Mouse (Mus musculus) fat pad, adult 2 months (tissue): ENCODE data around the gene Mysm1.

Experiments
- DNase-seq: peaks from one replicate; pipeline ENCODE4 v3.0.0-alpha.2; 2011; ENCODE audit warnings: low read depth, low spot score; ENCODE audit errors: extremely low read depth

The Mysm1 gene

GRCm38 (mm10) chr4:94952773-94953172 lies 26.1 kb downstream of the Mysm1 start:
- no peak for DNase-seq

GRCm38 (mm10) chr4:94941221-94941855 lies 37.6 kb downstream of the Mysm1 start:
- DNase-seq: no peak

- no peak for DNase-seq
Observed at GRCm38 (mm10) chr4:94928743-94929142, 50.2 kb downstream of the Mysm1 start, which contains the start of gene Eqtn. Gene Eqtn, minus strand, starts transcription at chr4:94928843.

- DNase-seq: no peak
Observed at GRCm38 (mm10) chr4:94901780-94902179, 77.1 kb downstream of the Mysm1 start.

- DNase-seq: no peak
Observed at GRCm38 (mm10) chr4:94900744-94901143, 78.2 kb downstream of the Mysm1 start.
